Mouse (Mus musculus): Measurements from ENCODE around the gene Dlx2. TPM values are rescaled to one million over a fixed set of nuclear protein-coding genes. Genes with fewer than 3 reads are reported as not detected.
A peak's percentile ranks its signal among the peaks of the same experiment; 100 is the strongest.

Gene Dlx2
- 0.53 TPM in 1 of 3 replicates, not detected in the others for total RNA-seq (2017)

DNA sequence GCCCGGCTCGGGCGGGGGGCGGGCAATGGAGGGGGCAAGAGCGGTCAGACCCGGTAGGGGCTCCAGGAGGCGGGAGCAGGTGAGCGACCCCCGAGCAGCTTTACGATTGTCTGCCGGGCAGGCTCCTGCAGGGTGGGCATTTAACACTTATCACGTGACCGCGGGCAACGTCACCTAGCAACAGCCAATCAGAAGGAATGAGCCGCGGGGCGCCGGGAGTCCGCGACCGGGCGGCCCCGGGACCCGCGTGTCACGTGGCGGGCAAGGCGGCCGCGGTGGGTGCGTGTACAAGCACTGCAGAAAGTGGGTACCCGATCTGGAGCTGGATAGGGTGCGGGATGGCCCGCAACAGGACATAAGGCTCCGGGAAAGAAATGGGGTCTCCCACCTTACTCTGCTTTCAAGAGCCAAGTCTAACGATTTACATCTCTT lies at the start of gene Dlx2:
Gene Dlx2, minus strand, starts transcription at position 115 of the 432 bp plus-strand sequence.
- no peak for ATAC-seq (replicated peaks; ENCODE audit: insufficient number of reproducible peaks, low FRiP score, low TSS enrichment, poor library complexity, severe bottlenecking)

DNA sequence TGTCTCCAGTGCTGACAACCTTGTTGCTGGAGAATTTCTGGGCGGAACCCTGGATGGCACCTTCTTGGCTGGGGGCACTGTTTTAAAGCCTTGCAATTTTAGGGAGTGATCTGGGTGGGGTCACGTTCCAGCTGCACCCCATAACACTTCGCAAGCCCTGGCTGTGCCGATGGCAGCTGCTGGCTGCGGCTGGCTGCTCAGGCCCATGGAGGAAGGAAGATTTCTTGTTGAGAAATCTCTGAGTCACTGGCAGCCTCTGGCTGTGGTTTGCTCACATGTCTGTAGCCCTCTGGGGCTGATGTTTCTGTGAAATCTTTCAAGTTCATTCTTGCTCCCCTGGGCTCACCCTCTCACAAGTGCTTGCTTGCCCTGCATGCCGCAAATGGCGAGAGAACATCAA lies 47.9 kb upstream of the Dlx2 start:
- ATAC-seq (replicated peaks; ENCODE audit: insufficient number of reproducible peaks, low FRiP score, low TSS enrichment, poor library complexity, severe bottlenecking), result peak; percentile 73

DNA sequence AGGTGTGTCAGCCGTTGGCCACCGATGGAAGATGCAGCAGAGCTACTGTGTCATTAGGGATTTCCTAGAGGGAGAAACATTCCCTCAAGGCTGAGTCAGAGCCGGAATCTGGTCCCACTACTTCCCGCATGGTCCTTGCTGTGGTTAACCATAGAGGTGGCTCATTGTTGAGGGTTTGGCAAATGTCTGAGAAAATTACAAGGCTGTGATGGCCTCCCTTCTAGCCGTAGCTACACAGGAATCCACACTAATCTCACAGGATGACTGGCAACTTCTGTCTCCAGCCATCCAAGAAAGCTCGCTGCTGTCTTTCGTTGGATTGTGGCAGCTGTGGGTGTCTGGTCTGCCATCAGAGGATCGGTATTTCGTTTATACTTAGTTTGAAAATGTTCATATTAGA lies 42.6 kb upstream of the Dlx2 start:
- ATAC-seq (replicated peaks; ENCODE audit: insufficient number of reproducible peaks, low FRiP score, low TSS enrichment, poor library complexity, severe bottlenecking), result no peak

DNA sequence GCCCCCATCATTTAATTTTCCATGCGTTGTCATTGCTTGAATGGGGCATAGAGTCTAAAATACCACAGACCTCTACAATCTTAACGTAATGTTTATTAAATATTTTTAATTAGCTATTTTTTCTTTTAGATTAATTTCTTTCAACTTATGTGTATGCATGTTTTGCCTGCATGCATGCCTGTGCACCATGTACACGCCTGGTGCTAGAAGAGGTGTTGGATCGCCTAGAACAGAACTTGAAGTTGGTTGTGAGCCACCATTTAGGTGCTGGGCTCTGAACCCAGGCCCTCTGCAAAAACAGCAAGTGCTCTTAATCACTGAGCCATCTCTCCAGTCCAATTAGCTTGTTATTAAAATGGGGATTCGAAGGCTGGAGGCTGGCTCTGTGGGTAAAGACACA lies 34.9 kb upstream of the Dlx2 start:
- ATAC-seq (replicated peaks; ENCODE audit: insufficient number of reproducible peaks, low FRiP score, low TSS enrichment, poor library complexity, severe bottlenecking), result no peak

DNA sequence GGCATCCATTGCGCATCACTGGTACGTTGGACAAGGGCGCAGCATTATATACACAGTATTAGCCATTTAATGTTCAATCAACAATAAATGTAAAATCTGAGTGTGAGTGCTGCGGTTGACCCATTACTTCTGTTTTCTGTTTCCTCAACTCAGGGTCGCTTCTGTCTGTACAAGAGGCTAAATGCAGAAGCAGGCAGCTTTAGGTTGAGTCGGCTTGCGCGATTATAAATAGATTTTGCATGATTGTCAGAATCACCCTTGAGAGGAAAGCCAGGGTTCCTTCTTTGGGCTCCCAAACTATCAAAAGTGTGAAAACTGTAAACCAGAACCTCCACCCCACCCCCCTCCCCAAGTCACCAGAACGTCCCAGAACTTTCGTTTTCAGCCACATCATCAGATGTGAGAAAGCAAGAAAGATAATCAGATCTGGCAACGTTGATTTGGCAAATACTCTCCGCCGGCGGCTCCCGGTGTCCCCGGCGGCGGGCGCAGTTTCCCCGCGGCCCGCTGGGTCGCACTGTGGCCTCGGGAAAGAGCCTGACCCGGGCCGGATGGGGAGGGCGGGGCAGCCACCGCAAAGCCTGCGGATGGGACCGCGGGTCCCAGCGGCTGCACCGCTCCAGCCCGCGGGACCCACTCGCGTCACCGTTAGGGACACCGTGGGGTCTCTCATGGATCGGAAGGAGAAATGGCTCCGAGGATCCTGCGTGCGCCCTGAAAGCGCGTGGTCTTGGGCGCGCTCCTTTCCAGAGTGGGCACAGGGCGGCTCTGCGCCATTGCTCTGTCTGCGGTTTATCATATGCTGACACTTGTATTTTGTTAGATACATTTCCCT lies 34.3 kb upstream of the Dlx2 start:
- ATAC-seq (replicated peaks; ENCODE audit: insufficient number of reproducible peaks, low FRiP score, low TSS enrichment, poor library complexity, severe bottlenecking), result peak; percentile 74

DNA sequence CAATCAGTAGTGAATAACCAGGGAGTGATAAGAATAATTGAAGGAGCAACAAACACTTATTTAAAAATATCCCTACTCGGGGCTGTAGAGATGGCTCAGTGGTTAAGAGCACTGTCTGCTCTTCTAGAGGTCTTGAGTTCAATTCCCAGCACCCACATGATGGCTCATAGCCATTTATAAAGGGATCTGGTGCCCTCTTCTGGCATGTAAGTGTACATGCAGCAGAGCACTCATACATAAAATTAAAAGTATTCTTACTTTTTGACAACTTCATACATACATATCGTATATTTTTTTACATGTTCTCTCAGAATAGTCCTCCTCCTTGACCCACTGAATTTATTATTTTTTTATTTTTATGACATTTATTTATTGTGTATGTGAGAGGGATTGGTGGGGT lies 30.5 kb upstream of the Dlx2 start:
- no peak for ATAC-seq (replicated peaks; ENCODE audit: insufficient number of reproducible peaks, low FRiP score, low TSS enrichment, poor library complexity, severe bottlenecking)

DNA sequence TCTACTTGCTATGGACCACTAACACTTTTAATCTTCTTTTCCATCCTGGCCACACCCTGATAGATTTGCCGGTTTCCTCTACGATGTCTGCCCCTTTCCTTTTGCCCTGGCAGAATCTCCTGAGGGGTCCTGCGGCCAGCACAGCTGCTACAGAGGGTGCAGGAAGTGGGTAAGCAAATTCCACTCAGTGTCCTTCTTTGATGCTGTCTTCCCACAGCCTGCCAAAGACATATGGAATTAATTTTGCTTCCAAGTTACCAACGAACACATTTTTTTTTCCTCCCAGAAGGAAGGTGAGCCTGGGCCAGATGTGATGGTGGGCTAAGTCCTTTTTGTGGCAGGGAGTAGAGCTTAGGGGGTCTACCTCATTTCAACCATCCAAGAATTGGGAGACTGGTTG lies 27.2 kb upstream of the Dlx2 start:
- no peak for ATAC-seq (replicated peaks; ENCODE audit: insufficient number of reproducible peaks, low FRiP score, low TSS enrichment, poor library complexity, severe bottlenecking)

DNA sequence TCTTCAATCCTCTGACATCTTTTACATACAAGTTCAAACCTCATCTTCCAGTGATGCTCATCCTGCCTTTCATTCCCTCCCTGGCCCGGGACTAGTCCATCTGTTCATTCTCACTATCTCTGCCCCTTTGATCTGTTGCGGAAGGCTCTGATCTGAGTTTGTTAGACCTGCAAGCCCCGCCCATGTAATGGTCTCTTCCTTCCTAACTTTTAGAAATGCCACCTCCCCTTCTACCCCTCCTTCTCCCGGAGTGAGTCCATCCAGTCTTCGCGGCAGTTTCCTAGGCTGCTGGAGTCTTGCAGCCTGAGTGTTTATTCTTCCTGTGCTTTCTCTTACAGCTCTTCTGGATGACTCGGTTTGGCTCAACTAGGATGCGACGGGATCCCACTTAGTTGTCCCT lies 19.9 kb upstream of the Dlx2 start:
- no peak for ATAC-seq (replicated peaks; ENCODE audit: insufficient number of reproducible peaks, low FRiP score, low TSS enrichment, poor library complexity, severe bottlenecking)

DNA sequence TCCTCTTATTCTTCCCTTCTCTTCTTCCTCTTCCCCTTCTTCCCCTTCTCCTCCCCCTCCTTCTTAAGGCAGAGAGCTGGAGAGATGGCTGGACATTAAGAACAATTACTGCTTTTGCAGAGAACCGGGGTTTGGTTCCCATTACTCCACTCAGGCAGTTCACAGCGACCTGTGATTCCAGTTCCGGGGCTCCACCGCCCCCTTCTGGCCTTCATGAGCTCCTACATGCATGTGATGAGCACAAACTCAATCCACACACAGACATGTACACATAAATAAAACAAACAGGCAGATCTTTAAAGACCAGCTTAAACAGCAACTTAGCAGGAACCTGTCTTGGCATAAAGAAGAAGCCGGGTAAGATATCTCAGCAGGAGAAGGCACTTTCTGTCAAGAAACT lies 9.5 kb upstream of the Dlx2 start:
- ATAC-seq (replicated peaks; ENCODE audit: insufficient number of reproducible peaks, low FRiP score, low TSS enrichment, poor library complexity, severe bottlenecking), result no peak

DNA sequence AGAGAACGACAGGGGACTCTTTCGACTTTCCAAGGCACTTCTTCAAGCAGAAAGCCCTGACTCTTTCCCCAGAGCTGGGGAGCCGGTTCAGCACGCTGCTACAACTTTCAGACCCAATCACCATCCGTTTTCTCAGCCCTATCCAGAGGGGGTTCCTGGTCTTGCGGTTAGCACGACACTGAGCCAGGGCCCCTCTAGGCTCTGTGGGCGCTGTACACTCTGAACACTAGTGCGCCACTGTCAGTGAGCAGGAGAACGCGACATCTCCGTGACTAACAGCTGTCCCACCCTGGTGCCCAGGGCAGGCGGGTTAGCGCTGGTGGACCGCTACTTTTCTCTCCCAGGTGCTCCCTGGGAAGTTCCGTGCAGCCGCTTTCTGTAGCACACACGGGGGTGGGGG lies 5.2 kb upstream of the Dlx2 start:
- no peak for ATAC-seq (replicated peaks; ENCODE audit: insufficient number of reproducible peaks, low FRiP score, low TSS enrichment, poor library complexity, severe bottlenecking)

DNA sequence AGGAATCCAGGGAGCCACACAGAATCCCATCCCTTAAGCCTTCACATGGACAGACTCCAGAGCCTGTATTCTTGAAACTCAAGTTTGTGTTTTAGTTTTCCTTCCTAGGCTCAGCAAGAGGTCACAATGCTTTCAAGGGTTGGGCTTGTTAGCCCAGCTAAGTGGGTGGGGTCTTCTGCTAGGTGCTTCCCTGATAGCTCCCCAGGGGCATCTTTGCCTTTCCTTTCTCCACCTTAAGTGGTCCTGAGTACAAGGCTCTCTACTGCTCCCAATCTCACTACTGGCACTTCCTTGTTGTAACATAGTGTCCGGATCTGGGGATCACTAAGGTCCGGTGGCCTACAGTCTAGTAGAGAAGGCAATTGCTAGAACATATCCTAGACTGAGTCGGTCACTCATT lies 3.8 kb upstream of the Dlx2 start:
- no peak for ATAC-seq (replicated peaks; ENCODE audit: insufficient number of reproducible peaks, low FRiP score, low TSS enrichment, poor library complexity, severe bottlenecking)

DNA sequence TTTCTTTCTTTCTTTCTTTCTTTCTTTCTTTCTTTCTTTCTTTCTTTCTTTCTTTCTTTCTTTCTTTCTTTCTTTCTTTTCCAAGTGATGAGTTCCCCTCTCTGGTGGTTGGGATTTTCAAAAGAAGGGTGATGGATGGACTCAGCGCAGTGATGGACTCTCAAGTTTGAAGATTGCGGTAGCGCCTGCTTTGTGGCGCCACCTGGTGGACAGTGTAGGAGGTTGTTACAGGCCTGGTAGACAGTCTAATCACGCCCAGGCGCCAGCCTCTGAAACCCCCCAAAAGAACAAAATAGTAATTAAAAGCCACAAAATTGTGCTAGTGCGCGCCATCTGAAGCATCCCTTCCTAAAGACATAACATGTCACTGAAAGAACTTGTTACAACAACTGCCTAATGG lies 1.3 kb upstream of the Dlx2 start:
- no peak for ATAC-seq (replicated peaks; ENCODE audit: insufficient number of reproducible peaks, low FRiP score, low TSS enrichment, poor library complexity, severe bottlenecking)

DNA sequence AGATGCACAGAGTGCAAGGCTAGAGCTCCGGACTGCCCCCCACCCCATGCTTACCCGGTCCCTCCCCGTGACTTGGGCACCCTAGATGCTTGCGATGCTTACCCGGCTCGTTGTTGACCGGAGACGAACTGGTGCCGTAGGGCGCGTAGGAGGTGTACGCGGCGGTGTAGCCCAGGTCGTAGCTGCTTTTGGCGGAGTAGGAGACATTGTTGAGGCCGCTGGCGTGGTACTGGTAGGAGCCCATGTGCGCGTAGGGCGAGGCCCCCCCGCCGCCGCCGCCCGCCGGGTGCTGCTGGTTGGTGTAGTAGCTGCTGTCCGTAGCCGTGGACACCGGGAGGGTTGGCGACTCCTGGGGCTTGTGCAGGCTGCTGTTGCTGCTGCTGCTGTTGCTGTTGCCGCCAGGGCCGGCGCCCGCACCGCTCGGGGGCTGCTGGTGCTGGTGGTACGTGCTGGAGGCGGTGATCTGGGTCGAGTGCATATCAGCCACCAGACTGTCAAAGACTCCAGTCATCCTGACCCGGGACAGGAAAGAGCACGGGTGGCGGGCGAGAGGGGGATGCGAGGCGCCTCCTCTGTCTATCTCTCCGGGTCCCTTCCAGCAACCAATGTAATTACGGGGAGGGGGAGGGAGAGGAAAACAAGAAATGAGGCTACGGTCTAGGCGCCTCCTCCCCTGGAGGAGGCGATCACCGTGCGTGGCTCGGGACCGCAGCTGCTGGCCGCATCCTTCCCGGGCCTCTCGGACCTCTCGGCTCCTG lies 493 bp downstream of the Dlx2 start:
- peak; percentile 24; the same call in 1 of the 2 replicates for ATAC-seq (replicated peaks; ENCODE audit: insufficient number of reproducible peaks, low FRiP score, low TSS enrichment, poor library complexity, severe bottlenecking)

DNA sequence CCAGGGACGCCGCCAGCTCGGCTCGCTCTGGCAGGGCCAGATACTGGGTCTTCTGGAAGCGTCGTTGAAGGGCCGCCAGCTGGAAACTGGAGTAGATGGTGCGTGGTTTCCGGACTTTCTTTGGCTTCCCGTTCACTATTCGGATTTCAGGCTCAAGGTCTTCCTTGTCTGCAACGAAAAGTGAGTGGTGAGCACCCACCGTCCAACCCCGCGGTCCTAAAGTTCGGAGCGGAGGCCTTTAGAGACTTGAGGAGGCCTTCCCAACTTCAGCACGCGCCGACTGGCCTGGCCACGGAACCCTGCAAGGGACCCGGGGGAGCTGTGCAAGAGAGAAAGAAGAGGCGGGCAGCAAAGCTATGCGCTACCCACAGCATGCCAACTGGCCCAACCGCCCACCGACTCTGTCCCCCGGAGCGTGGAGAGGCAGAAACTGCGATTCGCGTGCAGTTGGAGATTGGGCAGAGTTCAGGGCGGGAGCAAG lies 1.1 kb downstream of the Dlx2 start:
- no peak; the same call in 1 of the 2 replicates for ATAC-seq (replicated peaks; ENCODE audit: insufficient number of reproducible peaks, low FRiP score, low TSS enrichment, poor library complexity, severe bottlenecking)

DNA sequence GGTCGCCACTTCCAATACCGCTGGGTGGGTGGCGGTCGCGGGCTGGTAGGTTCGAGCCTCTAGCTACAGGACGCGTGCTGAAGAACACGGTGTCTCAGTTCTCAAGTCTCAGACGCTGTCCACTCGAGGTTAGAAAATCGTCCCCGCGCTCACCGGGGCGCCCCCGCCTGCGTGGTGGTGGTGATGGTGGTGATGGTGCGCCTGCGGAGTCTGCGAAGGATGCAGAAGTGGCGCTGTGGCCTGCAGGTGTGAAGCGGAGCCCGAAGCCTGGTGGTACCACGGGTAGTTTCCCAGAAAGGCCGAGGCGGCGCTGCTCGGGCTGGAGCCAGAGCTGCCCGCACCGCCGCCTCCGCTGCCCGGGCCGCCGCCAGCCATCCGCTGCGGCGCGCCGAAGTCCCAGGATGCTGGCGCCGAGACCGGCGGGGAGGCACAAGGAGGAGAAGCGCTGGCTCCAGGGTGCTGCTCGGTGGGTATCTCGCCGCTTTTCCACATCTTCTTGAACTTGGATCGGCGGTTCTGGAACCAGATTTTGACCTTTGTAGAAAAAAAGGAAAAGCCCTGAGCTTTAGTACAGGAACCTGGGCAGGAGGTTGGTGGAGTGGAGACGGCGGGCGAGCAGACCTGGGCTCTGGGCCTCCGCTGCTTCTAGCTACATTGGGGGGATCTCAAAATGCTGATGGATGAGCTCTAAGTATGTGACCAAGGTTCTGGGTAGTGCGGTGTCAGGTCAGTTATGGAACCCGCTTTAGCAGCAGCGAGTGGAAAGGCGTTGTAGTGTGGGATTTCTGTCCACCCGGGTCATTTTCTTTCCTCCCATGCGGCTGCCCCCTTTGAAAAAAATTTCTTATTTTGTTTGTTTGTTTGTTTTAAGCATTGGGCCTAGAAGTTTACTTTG lies 1.9 kb downstream of the Dlx2 start:
- no peak for ATAC-seq (replicated peaks; ENCODE audit: insufficient number of reproducible peaks, low FRiP score, low TSS enrichment, poor library complexity, severe bottlenecking)

DNA sequence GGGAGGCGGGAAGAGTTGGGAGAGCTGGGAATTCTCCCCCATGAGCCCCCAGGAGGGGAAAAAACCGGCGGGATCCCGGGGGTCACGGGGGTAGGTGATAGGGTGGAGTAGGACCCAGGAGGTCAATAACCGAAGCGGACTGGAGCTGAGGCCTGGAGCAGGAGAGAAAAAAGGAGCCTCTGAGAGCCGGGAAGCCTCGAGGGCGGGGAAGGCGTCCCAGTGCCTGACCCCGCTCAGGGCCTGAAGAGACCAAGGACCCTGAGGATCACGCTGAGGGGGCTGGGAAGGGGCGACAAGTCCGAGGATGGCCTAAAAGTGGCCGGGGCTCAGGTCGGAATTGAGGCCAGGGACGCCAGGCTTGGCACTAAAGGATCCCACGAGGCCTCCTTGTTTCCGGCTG lies 2.6 kb downstream of the Dlx2 start:
- no peak for ATAC-seq (replicated peaks; ENCODE audit: insufficient number of reproducible peaks, low FRiP score, low TSS enrichment, poor library complexity, severe bottlenecking)

DNA sequence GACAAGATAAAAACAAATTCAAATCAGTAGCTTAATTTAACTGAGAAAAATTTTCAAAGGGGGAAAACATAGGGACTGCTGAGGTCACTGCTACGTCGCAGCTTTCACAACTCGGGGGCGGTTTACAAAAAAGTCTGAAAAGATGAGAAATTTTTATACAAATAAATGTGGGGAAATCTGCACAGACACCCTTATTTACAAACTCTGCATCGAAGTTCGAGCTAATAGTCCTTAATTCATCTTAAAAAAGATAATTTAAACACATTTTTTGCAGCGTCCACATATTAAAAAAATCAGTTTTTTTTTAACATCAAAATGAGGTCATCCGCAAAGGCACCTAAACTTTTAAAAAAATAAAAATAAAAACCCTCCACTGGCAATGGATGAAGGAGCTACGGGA lies 3.0 kb downstream of the Dlx2 start:
- no peak for ATAC-seq (replicated peaks; ENCODE audit: insufficient number of reproducible peaks, low FRiP score, low TSS enrichment, poor library complexity, severe bottlenecking)

DNA sequence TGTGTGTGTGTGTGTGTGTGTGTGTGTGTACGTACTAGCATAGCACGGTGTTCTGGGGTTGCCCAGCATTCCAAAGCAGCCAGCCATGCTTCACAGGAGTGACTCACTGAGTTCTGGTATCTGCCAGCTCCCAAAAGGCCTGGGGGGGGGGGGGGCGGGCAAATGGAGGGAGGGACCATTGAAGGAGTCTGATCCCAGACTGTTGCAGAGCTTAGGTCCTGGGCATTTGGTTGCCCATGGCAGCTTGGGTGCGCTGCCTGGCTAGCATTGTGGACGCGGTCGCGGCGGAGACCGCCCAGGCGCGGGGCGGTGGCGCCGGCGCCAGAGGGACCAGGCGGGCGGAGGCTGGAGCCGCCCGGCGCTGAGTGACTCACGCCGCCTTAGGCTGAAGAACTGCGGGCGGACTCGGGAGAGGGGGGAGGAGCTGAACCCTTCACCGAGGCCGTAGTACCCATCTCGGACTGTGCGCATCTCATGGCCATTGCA lies 3.7 kb downstream of the Dlx2 start:
- ATAC-seq (replicated peaks; ENCODE audit: insufficient number of reproducible peaks, low FRiP score, low TSS enrichment, poor library complexity, severe bottlenecking), result no peak
